Mouse (Mus musculus) testis, adult 2 months (tissue): Measurements from ENCODE around the gene Mdk.

Experiments used
- CTCF ChIP-seq: fragments of 200-500 bp; IDR thresholded peaks from 2 replicates; pipeline ENCODE4 v1.5.1; 2012; ENCODE audit warnings: low read depth, mild to moderate bottlenecking, inconsistent platforms, low read length, moderate library complexity; ENCODE audit not compliant: control insufficient read depth, insufficient read depth, insufficient replicate concordance
- POLR2A ChIP-seq: fragments of 200-500 bp; IDR thresholded peaks from 2 replicates; pipeline ENCODE4 v1.6.1; 2012; ENCODE audit warnings: low read depth, mild to moderate bottlenecking, inconsistent platforms, low read length, moderate library complexity; ENCODE audit not compliant: control insufficient read depth

DNA sequence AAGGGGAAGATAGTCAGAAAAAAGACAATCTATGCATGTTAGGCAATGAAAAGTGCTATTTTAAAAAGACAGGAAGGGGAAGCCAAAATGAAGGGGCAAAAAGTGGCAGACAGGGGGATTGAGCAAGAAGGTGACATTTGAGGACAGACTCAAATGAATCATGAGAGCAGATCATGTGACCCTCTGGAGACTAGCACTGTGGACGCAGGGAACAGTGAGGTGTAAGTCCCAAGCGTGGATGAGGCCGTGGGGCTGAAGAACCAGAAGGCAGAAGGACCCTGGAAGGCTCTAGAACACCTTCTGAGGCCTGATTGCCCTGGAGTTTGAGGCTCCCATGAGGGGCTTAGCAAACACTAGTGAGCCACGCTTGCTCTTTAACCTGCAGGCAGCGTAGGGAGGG lies 34.3 kb upstream of the Mdk start:
- TF ChIP-seq CTCF = no peak
- no peak for TF ChIP-seq POLR2A
